Mouse (Mus musculus) ES-E14 (cell line): ENCODE data around the gene Muc13. TPM values are rescaled to one million over a fixed set of nuclear protein-coding genes. Genes with fewer than 3 reads are reported as not detected.

Experiments
- DNase-seq: peaks from one replicate; pipeline ENCODE4 v3.0.0-alpha.2; 2013; ENCODE audit warnings: low read depth, low spot score
- H3K27ac ChIP-seq: 2 replicates; pipeline ENCODE4 v1.5.1; 2012; ENCODE audit warnings: low read depth, mild to moderate bottlenecking, low read length, moderate library complexity, mixed read lengths; ENCODE audit not compliant: poor library complexity, insufficient read depth, severe bottlenecking
- H3K36me3 ChIP-seq: 2 replicates; pipeline ENCODE4 v1.6.1; 2012; ENCODE audit warnings: mild to moderate bottlenecking, low read length, moderate library complexity, mixed read lengths; ENCODE audit not compliant: control insufficient read depth, poor library complexity, insufficient read depth, severe bottlenecking
- H3K4me1 ChIP-seq, 2 experiments: fragments of 150-350 bp in 1 of 2; sonication (generic) in 1 of 2; 2 replicates each; pipeline ENCODE4 v1.6.1; 2012; ENCODE audit warnings: low read length in 2 of 2, mild to moderate bottlenecking in 1 of 2, mixed read lengths in 1 of 2; ENCODE audit not compliant: control insufficient read depth in 2 of 2, insufficient read depth in 2 of 2, poor library complexity in 1 of 2
- H3K4me3 ChIP-seq, 2 experiments: fragments of 150-350 bp in 1 of 2; sonication (generic) in 1 of 2; 2 replicates each; pipeline ENCODE4 v1.5.1; 2012; ENCODE audit warnings: low read length in 2 of 2, low read depth in 1 of 2, mild to moderate bottlenecking in 1 of 2, mixed read lengths in 1 of 2; ENCODE audit not compliant: insufficient read depth in 1 of 2, poor library complexity in 1 of 2, severe bottlenecking in 1 of 2
- H3K9ac ChIP-seq: 2 replicates; pipeline ENCODE4 v1.6.1; 2012; ENCODE audit warnings: low read depth, mild to moderate bottlenecking, low read length, mixed read lengths; ENCODE audit not compliant: poor library complexity, insufficient read depth, severe bottlenecking
- H3K9me3 ChIP-seq: fragments of 150-350 bp; sonication (generic); 2 replicates; pipeline ENCODE4 v1.6.1; 2012; ENCODE audit warnings: low read depth, mild to moderate bottlenecking, low read length; ENCODE audit not compliant: control insufficient read depth, insufficient read depth
- CHD2 ChIP-seq: IDR thresholded peaks from 2 replicates; pipeline ENCODE4 v1.6.1; 2014; ENCODE audit warnings: mild to moderate bottlenecking, low read depth, low read length, inconsistent platforms
- HCFC1 ChIP-seq: IDR thresholded peaks from 2 replicates; pipeline ENCODE4 v1.6.1; 2012; ENCODE audit warnings: low read length, inconsistent platforms, borderline replicate concordance; ENCODE audit not compliant: insufficient read depth
- MAFK ChIP-seq: IDR thresholded peaks from 2 replicates; pipeline ENCODE4 v1.6.1; 2014; ENCODE audit warnings: mild to moderate bottlenecking, low read depth, low read length, inconsistent platforms; ENCODE audit not compliant: insufficient read depth
- ZC3H11A ChIP-seq: IDR thresholded peaks from 2 replicates; pipeline ENCODE4 v1.6.1; 2012; ENCODE audit warnings: low read depth, mild to moderate bottlenecking, inconsistent platforms, low read length, borderline replicate concordance
- ZNF384 ChIP-seq: IDR thresholded peaks from 2 replicates; pipeline ENCODE4 v1.6.1; 2012; ENCODE audit warnings: low read depth, low read length, inconsistent platforms
- in situ Hi-C, 2 experiments: fragments of 600-800 bp; cut with MboI; formaldehyde crosslinking; loops; one replicate each; pipeline ENCODE4 v1.15.1; 2025; ENCODE audit warnings: low sequenced_read_pairs in 2 of 2, inconsistent platforms in 1 of 2; ENCODE audit not compliant: unreplicated experiment in 2 of 2
- total RNA-seq: library from RNA; depleted of rRNA; stranded (reverse); fragments of 300-350 nt; gene quantifications from 2 replicates; pipeline ENCODE4 v1.2.3, GENCODE M21; 2012; rRNA removed

The Muc13 gene
- 0.05 and 0.22 TPM in 2 replicates for total RNA-seq

GRCm38 (mm10) chr16:33793846-33794791 is at the start of gene Muc13:
TSS of gene Muc13 (plus strand) at chr16:33794037.
- H3K4me1 ChIP-seq: no peaks in the 10 kb centered on the region
- H3K27ac ChIP-seq: no peak within 1 kb of the TSS
- TF ChIP-seq HCFC1: no peak
- TF ChIP-seq CHD2: no peak
- TF ChIP-seq ZC3H11A: no peak
- no peak for TF ChIP-seq ZNF384
- TF ChIP-seq MAFK: no peak
- H3K36me3 ChIP-seq: no peaks in the 10 kb centered on the region
- no peak within 1 kb of the TSS for H3K4me3 ChIP-seq
- no peak within 1 kb of the TSS for H3K9ac ChIP-seq
- DNase-seq: no peak
- no peaks in the 10 kb centered on the region for H3K9me3 ChIP-seq
- in situ Hi-C loops: no loop called here

- peaks cover 0 to 5% of the 10 kb centered on the region in 2 experiments; a peak in 1 of 4 replicates for H3K4me1 ChIP-seq
- no peaks in the 10 kb centered on the region for H3K9me3 ChIP-seq
- in situ Hi-C loops: loop anchor here in 1 of 2 experiments (25.0 kb wide), 1 partner anchor 433 kb away; no protein-coding TSS in a partner anchor
- no peak overlapping the region for H3K4me3 ChIP-seq
- H3K9ac ChIP-seq: no peak overlapping the region
- H3K36me3 ChIP-seq: no peaks in the 10 kb centered on the region
- H3K27ac ChIP-seq: no peak overlapping the region
- peak; percentile 73; the same call in 1 of the 2 replicates for TF ChIP-seq ZC3H11A
- no peak for TF ChIP-seq MAFK
- no peak for DNase-seq
These were observed 49.0 kb upstream of the Muc13 start for GRCm38 (mm10) chr16:33744622-33745419.

- Histone ChIP-seq H3K4me3 (no peak overlapping the region), H3K27ac (no peak overlapping the region), H3K9me3 (no peaks in the 10 kb centered on the region), H3K36me3 (no peaks in the 10 kb centered on the region), H3K9ac (no peak overlapping the region), H3K4me1 (peaks cover 0 to 5% of the 10 kb centered on the region in 2 experiments; a peak in 1 of 4 replicates)
- in situ Hi-C loops: loop anchor here in 1 of 2 experiments (25.0 kb wide), 1 partner anchor 433 kb away; no protein-coding TSS in a partner anchor
- no peak for DNase-seq
- TF ChIP-seq CHD2: no peak
- TF ChIP-seq HCFC1: no peak
These were observed 48.4 kb upstream of the Muc13 start for GRCm38 (mm10) chr16:33745457-33745856.

GRCm38 (mm10) chr16:33746074-33746676 is 47.7 kb upstream of the Muc13 start:
- no peak overlapping the region for H3K27ac ChIP-seq
- DNase-seq: no peak
- no peak for TF ChIP-seq MAFK
- TF ChIP-seq HCFC1: no peak
- TF ChIP-seq CHD2: no peak
- TF ChIP-seq ZC3H11A: no peak
- TF ChIP-seq ZNF384: no peak

More at GRCm38 (mm10) chr16:33746074-33746676, 47.7 kb upstream of the Muc13 start:
- Histone ChIP-seq H3K9me3 (no peaks in the 10 kb centered on the region), H3K9ac (no peak overlapping the region; the same call in 1 of the 2 replicates), H3K4me3 (no peak overlapping the region), H3K36me3 (no peaks in the 10 kb centered on the region), H3K4me1 (peaks cover 2 to 5% of the 10 kb centered on the region in 2 experiments; a peak in 2 of 4 replicates)
- in situ Hi-C loops: loop anchor here in 1 of 2 experiments (25.0 kb wide), 1 partner anchor 434 kb away; no protein-coding TSS in a partner anchor
